Mouse (Mus musculus) testis, postnatal 14 days (tissue): ENCODE measurements around the gene Nsf.

ENCODE experiments used
- DNase-seq: peaks from one replicate; pipeline ENCODE4 v3.0.0; 2021; ENCODE audit warnings: low spot score

Nsf gene

GRCm38 (mm10) chr11:103832331-103832730 lies 121.5 kb downstream of the Nsf start:
- no peak for DNase-seq

GRCm38 (mm10) chr11:103831766-103832165 lies 122.1 kb downstream of the Nsf start:
- DNase-seq: no peak

GRCm38 (mm10) chr11:103830476-103830875 lies 123.4 kb downstream of the Nsf start:
- no peak for DNase-seq

- no peak for DNase-seq
Measured at GRCm38 (mm10) chr11:103829956-103830355, 123.9 kb downstream of the Nsf start.

- DNase-seq: no peak
Measured at GRCm38 (mm10) chr11:103828866-103829265, 125.0 kb downstream of the Nsf start.

- no peak for DNase-seq
Measured at GRCm38 (mm10) chr11:103827201-103827600, 126.7 kb downstream of the Nsf start.

GRCm38 (mm10) chr11:103816719-103817118 lies 137.1 kb downstream of the Nsf start:
- DNase-seq: no peak

- no peak for DNase-seq
Measured at GRCm38 (mm10) chr11:103815986-103816385, 137.9 kb downstream of the Nsf start.

- no peak for DNase-seq
Measured at GRCm38 (mm10) chr11:103814808-103815207, 139.0 kb downstream of the Nsf start.

- DNase-seq: no peak
Measured at GRCm38 (mm10) chr11:103811246-103811645, 142.6 kb downstream of the Nsf start.

- no peak for DNase-seq
Measured at GRCm38 (mm10) chr11:103810631-103811030, 143.2 kb downstream of the Nsf start.

GRCm38 (mm10) chr11:103809611-103810598 lies 144.0 kb downstream of the Nsf start:
- DNase-seq: peak; percentile 27

- no peak for DNase-seq
Measured at GRCm38 (mm10) chr11:103808771-103809610, 144.9 kb downstream of the Nsf start.

- no peak for DNase-seq
Measured at GRCm38 (mm10) chr11:103807966-103808365, 145.9 kb downstream of the Nsf start.

GRCm38 (mm10) chr11:103804804-103805203 lies 149.1 kb downstream of the Nsf start:
- no peak for DNase-seq

- no peak for DNase-seq
Measured at GRCm38 (mm10) chr11:103804126-103804525, 149.7 kb downstream of the Nsf start.

GRCm38 (mm10) chr11:103801128-103801527 lies 152.7 kb downstream of the Nsf start:
- no peak for DNase-seq

- DNase-seq: no peak
Measured at GRCm38 (mm10) chr11:103789951-103790350, 163.9 kb downstream of the Nsf start.

- no peak for DNase-seq
Measured at GRCm38 (mm10) chr11:103780152-103780551, 173.7 kb downstream of the Nsf start.

- no peak for DNase-seq
Measured at GRCm38 (mm10) chr11:103774228-103774530, 179.7 kb downstream of the Nsf start.

GRCm38 (mm10) chr11:103773387-103774227 lies 180.2 kb downstream of the Nsf start, which contains the start of gene Wnt3:
Gene Wnt3, plus strand, starts transcription at chr11:103774150.
- DNase-seq: peak; percentile 25
